Mouse (Mus musculus): ENCODE data around the gene Eif2ak1.

DNA sequence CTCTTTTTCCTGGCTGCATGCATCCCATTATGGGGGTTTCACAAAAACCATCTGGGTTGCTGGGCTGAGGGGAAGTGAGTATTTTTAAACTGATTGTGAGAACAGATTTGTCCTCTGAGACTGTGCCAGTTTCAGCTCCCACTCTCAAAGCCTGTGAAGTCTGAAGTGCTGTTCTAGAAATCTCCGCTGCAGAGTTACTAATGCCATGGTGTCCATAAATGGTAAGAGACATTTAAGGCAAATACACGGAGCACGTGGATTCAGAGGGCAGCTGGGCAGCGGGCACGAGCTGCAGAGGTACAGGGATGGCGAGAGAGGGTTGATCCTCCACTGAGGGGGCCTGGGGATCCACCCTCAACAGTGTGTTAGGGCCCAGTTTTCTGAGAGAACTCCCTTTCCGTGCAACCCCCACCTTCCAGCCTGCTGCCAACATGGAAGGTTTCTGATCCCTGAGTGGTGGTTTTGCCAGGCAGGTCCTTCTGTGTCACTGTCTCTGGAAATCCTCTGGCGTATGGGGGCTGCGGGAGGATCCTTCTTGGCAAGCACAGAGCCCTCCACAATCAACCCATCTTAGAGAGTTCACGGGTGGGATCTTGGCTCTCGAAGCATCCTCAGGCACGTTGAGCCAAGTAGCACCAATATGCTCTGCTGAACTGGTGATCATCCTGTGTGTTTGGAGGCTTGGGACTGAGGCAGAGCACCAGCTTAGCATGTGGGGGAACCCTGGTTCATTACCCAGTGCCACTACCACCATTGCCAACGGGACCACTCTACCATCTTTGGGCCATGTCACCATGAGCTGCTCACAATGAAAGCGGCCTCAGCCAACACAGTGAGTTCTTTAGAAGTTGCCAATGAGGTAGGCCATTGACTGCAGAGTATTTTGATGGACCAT is 125.9 kb downstream of the Eif2ak1 start:
- TF ChIP-seq CTCF (IDR thresholded peaks at IDR 0.05; ENCODE audit: insufficient read depth, low read length) (no peak), POLR2A (IDR thresholded peaks at IDR 0.05; ENCODE audit: borderline replicate concordance, extremely low read depth, low read depth, low read length) (no peak)
